Mouse (Mus musculus): ENCODE measurements around the gene Dnah2.

DNA sequence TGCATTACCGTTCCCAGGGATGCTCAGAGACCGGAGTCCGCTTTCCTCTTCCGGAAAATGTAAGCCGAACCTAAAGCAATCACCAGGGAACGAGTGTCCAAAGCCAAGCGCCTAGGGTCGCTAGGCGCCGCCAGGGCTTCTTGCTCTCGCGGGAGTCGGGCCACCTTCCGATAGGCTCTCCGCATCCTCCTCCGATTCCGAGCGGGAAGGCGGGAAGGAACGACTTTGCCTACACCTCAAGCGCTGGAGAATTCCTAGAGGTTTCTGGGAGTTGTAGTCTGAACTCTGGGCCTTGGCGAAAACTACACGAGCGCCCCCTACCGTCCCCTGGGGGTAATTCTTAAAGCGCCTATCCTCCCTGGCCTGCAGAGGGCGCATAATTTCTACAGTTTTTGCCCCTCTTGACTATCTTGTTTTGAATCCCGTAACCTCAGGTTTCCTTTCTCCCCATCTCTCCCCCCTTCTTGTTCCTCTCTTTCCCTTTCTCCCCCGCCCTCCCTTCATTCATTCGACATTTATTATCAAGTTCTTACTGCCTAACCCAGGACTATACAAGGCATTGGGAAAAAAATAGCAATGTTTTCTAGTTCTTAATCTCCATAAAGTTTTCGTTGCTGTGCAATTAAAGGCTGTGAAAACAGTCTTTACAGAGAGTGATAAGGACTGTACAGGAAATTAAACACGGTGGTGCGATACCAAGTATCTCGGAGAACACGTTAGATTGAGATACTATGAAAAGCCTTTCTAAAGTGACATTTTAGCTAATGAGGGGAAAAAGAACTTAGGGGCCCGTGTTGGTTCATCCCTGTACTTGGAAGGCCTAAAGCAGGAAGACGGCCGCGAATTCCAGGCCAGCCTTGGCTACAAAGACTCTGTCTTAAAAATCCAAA, 30.5 kb upstream of the Dnah2 start:
- TF ChIP-seq CTCF (IDR thresholded peaks at IDR 0.05; ENCODE audit: control insufficient read depth, insufficient read depth, low read length), result peak; percentile 97
- peak; percentile 70; the same call in 1 of the 2 replicates for TF ChIP-seq POLR2A (IDR thresholded peaks at IDR 0.05; ENCODE audit: borderline replicate concordance, control insufficient read depth, low read depth, low read length)
